In the genomic region with DNA sequence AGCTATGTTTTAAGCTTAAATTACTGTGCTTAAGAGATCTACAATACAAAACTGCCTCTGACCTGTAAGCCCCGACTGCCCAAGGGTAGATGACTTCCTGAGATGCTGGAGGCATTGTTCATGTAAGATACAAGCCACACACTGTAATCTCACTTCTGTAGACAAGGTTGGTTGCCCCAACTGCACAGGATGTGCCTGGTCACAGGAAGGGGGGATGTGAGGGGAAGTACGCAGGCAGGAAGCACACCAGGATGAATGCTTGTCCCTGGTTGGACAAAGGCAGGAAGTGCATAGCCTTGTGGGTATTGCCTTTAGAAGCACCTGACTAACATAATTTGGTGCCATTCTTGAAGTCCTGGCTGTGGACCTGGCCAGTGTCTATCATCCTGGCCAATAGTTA, we compare ENCODE assay signal across 18 mouse cellular contexts. TPM values are rescaled to one million over a fixed set of nuclear protein-coding genes. Genes with fewer than 3 reads are reported as not detected.
A peak's percentile ranks its signal among the peaks of the same experiment; 100 is the strongest.
DNase-seq lines count a peak whose midpoint lies in the region; ATAC-seq and TF ChIP-seq lines count a peak whose summit lies in the region.
"Had no signal": no experiment of that assay in that cellular context is flagged by ENCODE, and none has a peak within 500 bp of the region (broad histone marks: within the 10 kb centered on the region; RNA-seq: fewer than 3 reads in every experiment).

No protein-coding gene starts in this region.

- TF ChIP-seq RAD21 in CH12.LX (IDR thresholded peaks at IDR 0.05; ENCODE audit: low read depth, low read length): no peak

- in situ Hi-C loops in CH12.LX (cut with MboI; ENCODE audit: low pct_ligation_motif_present, low pct_unique_long_range_greater_than_20kb, low sequenced_read_pairs): no loop called here

- H3K27me3 ChIP-seq in heart, embryonic 13.5 days (replicated peaks): no peaks in the 10 kb centered on the region
- H3K27me3 ChIP-seq in heart, embryonic 10.5 days (ENCODE audit: insufficient read depth, poor library complexity, severe bottlenecking): no peaks in the 10 kb centered on the region
- no peaks in the 10 kb centered on the region for H3K27me3 ChIP-seq in CH12.LX (replicated peaks)
- H3K27me3 ChIP-seq in splenic B cell, adult 2 months (ENCODE audit: control insufficient read depth, insufficient read depth, low read length, poor library complexity, severe bottlenecking): no peaks in the 10 kb centered on the region
- no peaks in the 10 kb centered on the region for H3K27me3 ChIP-seq in midbrain, embryonic 16.5 days (ENCODE audit: control insufficient read depth, insufficient read depth, low read depth, low read length)
- H3K27me3 ChIP-seq: forebrain, embryonic 13.5 days; heart, embryonic 12.5 days; hindbrain, embryonic 12.5 days; limb, embryonic 13.5 days had no signal

- H3K79me2 ChIP-seq in CH12.LX (replicated peaks; ENCODE audit: control insufficient read depth, extremely low read depth, insufficient read depth, poor library complexity, severe bottlenecking): no peaks in the 10 kb centered on the region

- peak overlapping the region; percentile 28 for H3K27ac ChIP-seq in heart, embryonic 13.5 days (replicated peaks)
- H3K27ac ChIP-seq in heart, embryonic 10.5 days: no peak overlapping the region
- no peak overlapping the region for H3K27ac ChIP-seq in CH12.LX (ENCODE audit: insufficient read depth, low read depth)
- no peak overlapping the region for H3K27ac ChIP-seq in midbrain, embryonic 16.5 days (ENCODE audit: low read length)
- H3K27ac ChIP-seq: forebrain, embryonic 13.5 days; hindbrain, embryonic 12.5 days; limb, embryonic 13.5 days had no signal

- no peaks in the 10 kb centered on the region for H3K9me3 ChIP-seq in heart, embryonic 13.5 days
- H3K9me3 ChIP-seq in heart, embryonic 10.5 days: no peaks in the 10 kb centered on the region
- H3K9me3 ChIP-seq in CH12.LX (replicated peaks; ENCODE audit: low read length): no peaks in the 10 kb centered on the region
- no peaks in the 10 kb centered on the region for H3K9me3 ChIP-seq in midbrain, embryonic 16.5 days (replicated peaks; ENCODE audit: control insufficient read depth, low read length, poor library complexity, severe bottlenecking)
- H3K9me3 ChIP-seq: forebrain, embryonic 13.5 days; heart, embryonic 12.5 days; hindbrain, embryonic 12.5 days; limb, embryonic 13.5 days had no signal

- no peak overlapping the region for H3K9ac ChIP-seq in heart, embryonic 13.5 days
- H3K9ac ChIP-seq in CH12.LX (ENCODE audit: insufficient read depth, low read depth): no peak overlapping the region
- H3K9ac ChIP-seq in midbrain, embryonic 16.5 days (ENCODE audit: low read depth, low read length): no peak overlapping the region
- H3K9ac ChIP-seq: forebrain, embryonic 13.5 days; heart, embryonic 12.5 days; hindbrain, embryonic 12.5 days; limb, embryonic 13.5 days; liver, postnatal 0 days had no signal

- no peak for TF ChIP-seq CTCF in CH12.LX (conservative IDR thresholded peaks at IDR 0.05 in 1 of 2, IDR thresholded peaks at IDR 0.05 in 1 of 2; ENCODE audit: low read depth in 2 of 2, low read length in 2 of 2)

- no peak for ATAC-seq in heart, embryonic 13.5 days (ENCODE audit: extremely low read depth, insufficient number of reproducible peaks, low FRiP score, low TSS enrichment)
- ATAC-seq in activated CD4-positive, CD25-positive, alpha-beta regulatory T cell, adult 4 months: peak; percentile 75
- no peak for ATAC-seq in midbrain, embryonic 16.5 days
- ATAC-seq: forebrain, embryonic 13.5 days; intestine, postnatal 0 days; liver, postnatal 0 days had no signal

- TF ChIP-seq EP300 in CH12.LX (IDR thresholded peaks at IDR 0.05; ENCODE audit: low read length): no peak

- WGBS in heart, embryonic 13.5 days: 58% methylated on average over 2 of the region's 2 CpGs
- 67% methylated on average over 2 of the region's 2 CpGs for WGBS in heart, embryonic 10.5 days
- WGBS in midbrain, embryonic 16.5 days: 82% methylated on average over 2 of the region's 2 CpGs

- H3K4me1 ChIP-seq in heart, embryonic 13.5 days: no peaks in the 10 kb centered on the region
- H3K4me1 ChIP-seq in heart, embryonic 10.5 days: no peaks in the 10 kb centered on the region
- peaks cover 5 to 12% of the 10 kb centered on the region in 2 experiments for H3K4me1 ChIP-seq in CH12.LX (ENCODE audit: control insufficient read depth in 1 of 2, insufficient read depth in 2 of 2)
- H3K4me1 ChIP-seq in midbrain, embryonic 16.5 days (ENCODE audit: control insufficient read depth, insufficient read depth, low read length): no peaks in the 10 kb centered on the region
- H3K4me1 ChIP-seq: forebrain, embryonic 13.5 days; hindbrain, embryonic 12.5 days had no signal

- no peak overlapping the region for H3K4me3 ChIP-seq in heart, embryonic 13.5 days
- no peak overlapping the region for H3K4me3 ChIP-seq in heart, embryonic 10.5 days
- H3K4me3 ChIP-seq in CH12.LX (replicated peaks in 1 of 3; ENCODE audit: low read depth in 2 of 3, low read length in 2 of 3, poor library complexity in 1 of 3): peak overlapping the region; percentile 21 to 45 (median 23)
- no peak overlapping the region for H3K4me3 ChIP-seq in midbrain, embryonic 16.5 days (ENCODE audit: low read depth, low read length)
- H3K4me3 ChIP-seq: forebrain, embryonic 13.5 days; heart, embryonic 12.5 days; hindbrain, embryonic 12.5 days; limb, embryonic 13.5 days had no signal

- no peak overlapping the region for H3K4me2 ChIP-seq in heart, embryonic 13.5 days
- H3K4me2 ChIP-seq in CH12.LX (ENCODE audit: insufficient read depth, low read depth, poor library complexity, severe bottlenecking): no peak overlapping the region
- H3K4me2 ChIP-seq in midbrain, embryonic 16.5 days (ENCODE audit: low read length): no peak overlapping the region
- H3K4me2 ChIP-seq: forebrain, embryonic 13.5 days; heart, embryonic 12.5 days; hindbrain, embryonic 12.5 days; limb, embryonic 13.5 days had no signal

- dilution Hi-C loops in CH12.LX (cut with MboI; ENCODE audit: extremely low pct_ligation_motif_present, extremely low pct_unique_long_range_greater_than_20kb, low sequenced_read_pairs): no loop called here

- DNase-seq in heart, embryonic 10.5 days (ENCODE audit: low spot score): no peak
- DNase-seq in CH12.LX (ENCODE audit: extremely low read depth): peak; percentile 82
- DNase-seq in splenic B cell, adult 2 months (ENCODE audit: low read depth, low spot score): peak; percentile 71
- no peak for DNase-seq in adrenal gland, postnatal 4 days (ENCODE audit: low spot score in 2 of 2)
- DNase-seq in cerebellum, adult 11-12 months: no peak
- DNase-seq: adrenal gland, postnatal 36 days; gastrocnemius, postnatal 14 days; kidney, postnatal 25 days; layer of hippocampus, postnatal 36 days; liver, postnatal 0 days had no signal

- H3K36me3 ChIP-seq in heart, embryonic 13.5 days: no peaks in the 10 kb centered on the region
- H3K36me3 ChIP-seq in heart, embryonic 10.5 days: no peaks in the 10 kb centered on the region
- peaks cover 0 to 27% of the 10 kb centered on the region in 2 experiments for H3K36me3 ChIP-seq in CH12.LX (replicated peaks in 1 of 2; ENCODE audit: control insufficient read depth in 1 of 2, insufficient read depth in 1 of 2, low read length in 1 of 2)
- no peaks in the 10 kb centered on the region for H3K36me3 ChIP-seq in splenic B cell, adult 2 months (ENCODE audit: control insufficient read depth, insufficient read depth, low read length, poor library complexity, severe bottlenecking)
- H3K36me3 ChIP-seq in midbrain, embryonic 16.5 days (ENCODE audit: control insufficient read depth, insufficient read depth, low read length): no peaks in the 10 kb centered on the region
- H3K36me3 ChIP-seq: heart, embryonic 12.5 days; hindbrain, embryonic 12.5 days; limb, embryonic 13.5 days had no signal

- TF ChIP-seq POLR2A in CH12.LX (IDR thresholded peaks at IDR 0.05; ENCODE audit: low read depth, low read length): peak; percentile 52; the same call in 1 of the 2 replicates

TF ChIP-seq in CH12.LX, 34 proteins besides CTCF, POLR2A, EP300 and RAD21 (continues in another document):
- TF ChIP-seq UBTF (IDR thresholded peaks at IDR 0.05; ENCODE audit: low read depth, low read length) (no peak), MAX (IDR thresholded peaks at IDR 0.05; ENCODE audit: low read length) (peak; percentile 38; the same call in 1 of the 2 replicates), USF2 (conservative IDR thresholded peaks at IDR 0.05; ENCODE audit: low read depth, low read length) (no peak), MAFK (IDR thresholded peaks at IDR 0.05; ENCODE audit: insufficient replicate concordance, low read length) (no peak)

RNA-seq across cellular contexts. Expression of a gene that starts 12.8 kb away (rescaled TPM):
- polyA plus RNA-seq in heart, embryonic 13.5 days (2015; fragmentation: Nextera tagmentation; extraction: Ambion mirVana): 1.6 and 1.7 TPM in 2 replicates
- polyA plus RNA-seq in heart, embryonic 10.5 days (2016; fragmentation: Nextera tagmentation; extraction: Ambion mirVana): 1.8 and 2.4 TPM in 2 replicates
- 3.4 and 5.0 TPM in 2 replicates for total RNA-seq in CH12.LX (2012; rRNA removed)
- total RNA-seq in CH12.LX (2014; rRNA removed): 7.3 and 13.0 TPM in 2 replicates
- polyA plus RNA-seq in CH12.LX (2012; ENCODE audit: insufficient read length, low read depth): 21.8 and 31.3 TPM in 2 replicates
- polyA plus RNA-seq in activated CD4-positive, CD25-positive, alpha-beta regulatory T cell, adult 4 months (2017; shearing (Covaris generic)): 1 to 10 TPM in 1 of 2 experiments, under 1 TPM in 1; 0.88 to 1.2 TPM
- 1 to 10 TPM; 2.5 to 3.6 TPM for total RNA-seq in adrenal gland, postnatal 4 days (2021)
- polyA plus RNA-seq in midbrain, embryonic 16.5 days (2015; fragmentation: Nextera tagmentation; extraction: Ambion mirVana): 7.6 and 7.8 TPM in 2 replicates

RNA-seq across cellular contexts. Expression of a gene that starts 13.0 kb away (rescaled TPM):
- polyA plus RNA-seq in heart, embryonic 13.5 days (2015; fragmentation: Nextera tagmentation; extraction: Ambion mirVana): 652 and 689 TPM in 2 replicates
- 737 and 843 TPM in 2 replicates for polyA plus RNA-seq in heart, embryonic 10.5 days (2016; fragmentation: Nextera tagmentation; extraction: Ambion mirVana)
- total RNA-seq in CH12.LX (2012; rRNA removed) (3,875 and 4,003 TPM in 2 replicates), CH12.LX (2014; rRNA removed) (5,433 and 7,521 TPM in 2 replicates)
- polyA plus RNA-seq in CH12.LX (2012; ENCODE audit: insufficient read length, low read depth): 3,182 and 3,281 TPM in 2 replicates
- polyA plus RNA-seq in activated CD4-positive, CD25-positive, alpha-beta regulatory T cell, adult 4 months (2017; shearing (Covaris generic)): 1,000 to 10,000 TPM; 1,435 to 1,661 TPM
- 100 to 1,000 TPM; 781 to 843 TPM for total RNA-seq in adrenal gland, postnatal 4 days (2021)
- polyA plus RNA-seq in midbrain, embryonic 16.5 days (2015; fragmentation: Nextera tagmentation; extraction: Ambion mirVana): 387 and 410 TPM in 2 replicates

RNA-seq across cellular contexts. Expression of a gene that starts 19.1 kb away (rescaled TPM):
- polyA plus RNA-seq in heart, embryonic 13.5 days (2015; fragmentation: Nextera tagmentation; extraction: Ambion mirVana): 2.2 and 3.5 TPM in 2 replicates
- 3.0 and 3.3 TPM in 2 replicates for polyA plus RNA-seq in heart, embryonic 10.5 days (2016; fragmentation: Nextera tagmentation; extraction: Ambion mirVana)
- total RNA-seq in CH12.LX (2012; rRNA removed) (3.2 and 3.7 TPM in 2 replicates), CH12.LX (2014; rRNA removed) (1.5 and 1.7 TPM in 2 replicates)
- 2.6 and 3.2 TPM in 2 replicates for polyA plus RNA-seq in CH12.LX (2012; ENCODE audit: insufficient read length, low read depth)
- polyA plus RNA-seq in activated CD4-positive, CD25-positive, alpha-beta regulatory T cell, adult 4 months (2017; shearing (Covaris generic)): 1 to 10 TPM in 1 of 2 experiments, under 1 TPM in 1; 0.17 to 2.4 TPM
- 10 to 100 TPM; 14.1 to 15.1 TPM for total RNA-seq in adrenal gland, postnatal 4 days (2021)
- 3.1 and 4.3 TPM in 2 replicates for polyA plus RNA-seq in midbrain, embryonic 16.5 days (2015; fragmentation: Nextera tagmentation; extraction: Ambion mirVana)

Comparison
In these comparisons a context has a peak if more than half of its experiments do, and no peak if none do; other contexts are left out.
1. H3K4me3 ChIP-seq: peak in CH12.LX (3 of 3); none in heart, embryonic 13.5 days (single experiment), heart, embryonic 10.5 days (single experiment) and midbrain, embryonic 16.5 days (single experiment).
2. DNase-seq: peak in CH12.LX (single experiment) and splenic B cell, adult 2 months (single experiment); none in heart, embryonic 10.5 days (single experiment), adrenal gland, postnatal 4 days (0 of 2) and cerebellum, adult 11-12 months (single experiment).